Mouse (Mus musculus): ENCODE results near the gene Bahd1. TPM values are rescaled to one million over a fixed set of nuclear protein-coding genes. Genes with fewer than 3 reads are reported as not detected.

Bahd1 gene
- 10 to 100 TPM; 36.6 to 43.1 TPM for total RNA-seq (2021)
- long read RNA-seq, partial matches to known transcripts = 7 of 7 reads
- long read RNA-seq, other reads (novel, unspliced or antisense) = 0 of 7 reads

GRCm38 (mm10) chr2:118899981-118900825 is at the start of gene Bahd1:
Bahd1 (plus strand) TSS chr2:118900377.
- peak in 1 of 2 experiments; percentile 32 for DNase-seq (ENCODE audit: low spot score in 2 of 2)

- no peak for DNase-seq (ENCODE audit: low spot score in 2 of 2)
Observed at GRCm38 (mm10) chr2:118851756-118852155, 48.4 kb upstream of the Bahd1 start.

GRCm38 (mm10) chr2:118861454-118862339 is 38.5 kb upstream of the Bahd1 start, which contains the start of gene Ivd:
Ivd (plus strand) TSS chr2:118861954.
- peak; percentile 84 to 89 for DNase-seq (ENCODE audit: low spot score in 2 of 2)

- no peak for DNase-seq (ENCODE audit: low spot score in 2 of 2)
Observed at GRCm38 (mm10) chr2:118862340-118862675, 37.9 kb upstream of the Bahd1 start.

- no peak for DNase-seq (ENCODE audit: low spot score in 2 of 2)
Observed at GRCm38 (mm10) chr2:118870601-118871000, 29.6 kb upstream of the Bahd1 start.

GRCm38 (mm10) chr2:118871032-118871431 is 29.1 kb upstream of the Bahd1 start:
- peak in 1 of 2 experiments; percentile 22 for DNase-seq (ENCODE audit: low spot score in 2 of 2)

- no peak for DNase-seq (ENCODE audit: low spot score in 2 of 2)
Observed at GRCm38 (mm10) chr2:118873018-118873417, 27.2 kb upstream of the Bahd1 start.

GRCm38 (mm10) chr2:118873890-118874430 is 26.2 kb upstream of the Bahd1 start:
- DNase-seq (ENCODE audit: low spot score in 2 of 2) = no peak

GRCm38 (mm10) chr2:118875316-118875715 is 24.9 kb upstream of the Bahd1 start:
- DNase-seq (ENCODE audit: low spot score in 2 of 2) = no peak

GRCm38 (mm10) chr2:118876453-118876852 is 23.7 kb upstream of the Bahd1 start:
- no peak for DNase-seq (ENCODE audit: low spot score in 2 of 2)

- no peak for DNase-seq (ENCODE audit: low spot score in 2 of 2)
Observed at GRCm38 (mm10) chr2:118881019-118881418, 19.2 kb upstream of the Bahd1 start.

GRCm38 (mm10) chr2:118881956-118882355 is 18.2 kb upstream of the Bahd1 start:
- no peak for DNase-seq (ENCODE audit: low spot score in 2 of 2)

- DNase-seq (ENCODE audit: low spot score in 2 of 2) = peak; percentile 94 to 95
Observed at GRCm38 (mm10) chr2:118882840-118883679, 17.1 kb upstream of the Bahd1 start.

- DNase-seq (ENCODE audit: low spot score in 2 of 2) = no peak
Observed at GRCm38 (mm10) chr2:118887440-118887839, 12.7 kb upstream of the Bahd1 start.

- no peak for DNase-seq (ENCODE audit: low spot score in 2 of 2)
Observed at GRCm38 (mm10) chr2:118887845-118888548, 12.2 kb upstream of the Bahd1 start.

GRCm38 (mm10) chr2:118891173-118891572 is 9.0 kb upstream of the Bahd1 start:
- no peak for DNase-seq (ENCODE audit: low spot score in 2 of 2)

- peak; percentile 28 to 41 for DNase-seq (ENCODE audit: low spot score in 2 of 2)
Observed at GRCm38 (mm10) chr2:118895990-118896913, 3.9 kb upstream of the Bahd1 start.

- no peak for DNase-seq (ENCODE audit: low spot score in 2 of 2)
Observed at GRCm38 (mm10) chr2:118896914-118897291, 3.3 kb upstream of the Bahd1 start.

GRCm38 (mm10) chr2:118897392-118897791 is 2.8 kb upstream of the Bahd1 start:
- DNase-seq (ENCODE audit: low spot score in 2 of 2) = no peak

Data from layer of hippocampus, postnatal 10 days (tissue).